Mouse (Mus musculus) spleen, postnatal 10 days (tissue): Measurements from ENCODE around the gene Crygs.

Experiments used
- DNase-seq, 2 experiments: peaks; one replicate each; pipeline ENCODE4 v3.0.0; 2021 to 2022; ENCODE audit warnings: low spot score in 2 of 2

Gene Crygs

GRCm38 (mm10) chr16:22811477-22811876, at the start of gene Crygs:
TSS of gene Crygs (minus strand) at chr16:22811577.
- no peak for DNase-seq

GRCm38 (mm10) chr16:22857431-22858113, 46.2 kb upstream of the Crygs start, which contains the start of the genes Tbccd1 and Dnajb11:
TSS of gene Tbccd1 (minus strand) at chr16:22857669.
TSS of gene Dnajb11 (plus strand) at chr16:22857845.
- DNase-seq, result peak; percentile 92 to 98

- DNase-seq, result peak; percentile 17 to 24
Observed at GRCm38 (mm10) chr16:22856773-22857172, 45.4 kb upstream of the Crygs start.

GRCm38 (mm10) chr16:22852709-22853108, 41.3 kb upstream of the Crygs start:
- DNase-seq, result peak; percentile 12 to 22

GRCm38 (mm10) chr16:22848331-22848730, 37.0 kb upstream of the Crygs start:
- DNase-seq, result no peak

GRCm38 (mm10) chr16:22847686-22848085, 36.3 kb upstream of the Crygs start:
- no peak for DNase-seq

GRCm38 (mm10) chr16:22845481-22845880, 34.1 kb upstream of the Crygs start:
- no peak for DNase-seq

GRCm38 (mm10) chr16:22844834-22845233, 33.5 kb upstream of the Crygs start:
- DNase-seq, result no peak

GRCm38 (mm10) chr16:22844061-22844801, 32.9 kb upstream of the Crygs start:
- DNase-seq, result peak; percentile 27 to 70

GRCm38 (mm10) chr16:22842871-22843270, 31.5 kb upstream of the Crygs start:
- no peak for DNase-seq

GRCm38 (mm10) chr16:22839146-22839857, 27.9 kb upstream of the Crygs start:
- no peak for DNase-seq

GRCm38 (mm10) chr16:22832932-22833525, 21.7 kb upstream of the Crygs start:
- DNase-seq, result no peak

GRCm38 (mm10) chr16:22820731-22821130, 9.4 kb upstream of the Crygs start:
- DNase-seq, result no peak

- DNase-seq, result peak; percentile 21 to 68
Observed at GRCm38 (mm10) chr16:22807468-22808070, 3.8 kb downstream of the Crygs start.

- no peak for DNase-seq
Observed at GRCm38 (mm10) chr16:22802786-22803185, 8.6 kb downstream of the Crygs start.

- DNase-seq, result no peak
Observed at GRCm38 (mm10) chr16:22800849-22801109, 10.6 kb downstream of the Crygs start.

- no peak for DNase-seq
Observed at GRCm38 (mm10) chr16:22800026-22800848, 11.1 kb downstream of the Crygs start.

GRCm38 (mm10) chr16:22798520-22798919, 12.9 kb downstream of the Crygs start:
- DNase-seq, result no peak

- DNase-seq, result no peak
Observed at GRCm38 (mm10) chr16:22797521-22797920, 13.9 kb downstream of the Crygs start.

GRCm38 (mm10) chr16:22795497-22795896, 15.9 kb downstream of the Crygs start:
- no peak for DNase-seq

- DNase-seq, result no peak
Observed at GRCm38 (mm10) chr16:22791235-22791634, 20.1 kb downstream of the Crygs start.
